Mouse (Mus musculus): Measurements from ENCODE around the gene Sap18. TPM values are rescaled to one million over a fixed set of nuclear protein-coding genes. Genes with fewer than 3 reads are reported as not detected.
"Not testable (repeated sequence)": the region's sequence is repeated elsewhere in the genome, so short reads cannot be mapped to it uniquely, and the experiment has no call there.

The Sap18 gene
- total and polyA plus RNA-seq, 3 experiments: 50.1 to 373 (median 128) TPM

- ATAC-seq (ENCODE audit: extremely low read depth, insufficient number of reproducible peaks, low FRiP score, poor library complexity, severe bottlenecking) (no peak), DNase-seq (ENCODE audit: low spot score) (no peak)
- no peaks in the 10 kb centered on the region for H3K4me1 ChIP-seq (ENCODE audit: insufficient read depth, low read depth, low read length)
- no peaks in the 10 kb centered on the region for H3K9me3 ChIP-seq (replicated peaks)
- no peak overlapping the region for H3K4me3 ChIP-seq (ENCODE audit: low read depth, low read length)
- H3K27me3 ChIP-seq (ENCODE audit: insufficient read depth, low read length): no peaks in the 10 kb centered on the region
- H3K36me3 ChIP-seq (replicated peaks): peaks cover 50% of the 10 kb centered on the region
- TF ChIP-seq TAL1 (conservative IDR thresholded peaks at IDR 0.05; ENCODE audit: low read depth, low read length): no peak
- TF ChIP-seq CTCF (IDR thresholded peaks at IDR 0.05; ENCODE audit: low read depth, low read length): no peak
- TF ChIP-seq POLR2AphosphoS5 (IDR thresholded peaks at IDR 0.05; ENCODE audit: insufficient replicate concordance, low read depth, low read length): no peak
- no peak for TF ChIP-seq GATA2 (IDR thresholded peaks at IDR 0.05; ENCODE audit: borderline replicate concordance, low read depth, low read length)
- TF ChIP-seq GATA1 (IDR thresholded peaks at IDR 0.05; ENCODE audit: borderline replicate concordance, low read length): no peak
Measured at GRCm38 (mm10) chr14:57844535-57844934, 46.6 kb downstream of the Sap18 start.

GRCm38 (mm10) chr14:57848061-57848460 lies 50.1 kb downstream of the Sap18 start:
- not testable (repeated sequence) for ATAC-seq (ENCODE audit: extremely low read depth, insufficient number of reproducible peaks, low FRiP score, poor library complexity, severe bottlenecking); H3K4me1 ChIP-seq (ENCODE audit: insufficient read depth, low read depth, low read length); H3K27me3 ChIP-seq (ENCODE audit: insufficient read depth, low read length); DNase-seq (ENCODE audit: low spot score); H3K4me3 ChIP-seq (ENCODE audit: low read depth, low read length); H3K9me3 ChIP-seq (replicated peaks)
- peaks cover 43% of the 10 kb centered on the region for H3K36me3 ChIP-seq (replicated peaks)

- H3K36me3 ChIP-seq (replicated peaks): peaks cover 45% of the 10 kb centered on the region
- ATAC-seq (ENCODE audit: extremely low read depth, insufficient number of reproducible peaks, low FRiP score, poor library complexity, severe bottlenecking): no peak
Measured at GRCm38 (mm10) chr14:57848646-57849045, 50.7 kb downstream of the Sap18 start.

DNA sequence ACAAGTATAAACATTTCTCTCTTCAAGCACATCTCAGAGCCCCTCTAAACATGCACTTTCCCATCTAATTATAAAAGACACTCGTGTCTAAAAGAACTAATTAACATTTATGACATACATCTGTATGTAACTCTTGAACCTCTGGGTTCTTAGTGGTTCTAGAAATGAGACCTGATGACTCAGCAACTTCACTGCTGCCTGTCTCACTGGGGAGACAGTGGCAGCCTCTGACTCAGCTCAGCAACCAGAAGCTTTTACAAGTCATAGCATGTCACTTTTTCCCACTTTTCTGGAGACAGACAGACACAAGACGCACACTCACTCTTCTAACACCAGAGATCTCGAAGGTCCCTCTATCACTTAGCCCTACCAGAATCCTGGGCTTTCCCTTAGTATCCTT lies 52.4 kb downstream of the Sap18 start:
- peaks cover 6% of the 10 kb centered on the region for H3K4me1 ChIP-seq (ENCODE audit: insufficient read depth, low read depth, low read length)
- TF ChIP-seq POLR2AphosphoS5 (IDR thresholded peaks at IDR 0.05; ENCODE audit: insufficient replicate concordance, low read depth, low read length): no peak
- no peak for TF ChIP-seq GATA2 (IDR thresholded peaks at IDR 0.05; ENCODE audit: borderline replicate concordance, low read depth, low read length)
- no peak for TF ChIP-seq TAL1 (conservative IDR thresholded peaks at IDR 0.05; ENCODE audit: low read depth, low read length)
- no peak for TF ChIP-seq CTCF (IDR thresholded peaks at IDR 0.05; ENCODE audit: low read depth, low read length)
- no peak for TF ChIP-seq GATA1 (IDR thresholded peaks at IDR 0.05; ENCODE audit: borderline replicate concordance, low read length)
- no peak overlapping the region for H3K4me3 ChIP-seq (ENCODE audit: low read depth, low read length)
- no peaks in the 10 kb centered on the region for H3K27me3 ChIP-seq (ENCODE audit: insufficient read depth, low read length)
- H3K9me3 ChIP-seq (replicated peaks): no peaks in the 10 kb centered on the region
- peak; percentile 19 for DNase-seq (ENCODE audit: low spot score)
- H3K36me3 ChIP-seq (replicated peaks): peaks cover 36% of the 10 kb centered on the region
- ATAC-seq (ENCODE audit: extremely low read depth, insufficient number of reproducible peaks, low FRiP score, poor library complexity, severe bottlenecking): peak; percentile 68

More at GRCm38 (mm10) chr14:57848646-57849045, 50.7 kb downstream of the Sap18 start:
- Histone ChIP-seq H3K4me3 (ENCODE audit: low read depth, low read length) (no peak overlapping the region), H3K9me3 (replicated peaks) (no peaks in the 10 kb centered on the region), H3K27me3 (ENCODE audit: insufficient read depth, low read length) (no peaks in the 10 kb centered on the region), H3K4me1 (ENCODE audit: insufficient read depth, low read depth, low read length) (peaks cover 6% of the 10 kb centered on the region)
- DNase-seq (ENCODE audit: low spot score): no peak
- no peak for TF ChIP-seq GATA1 (IDR thresholded peaks at IDR 0.05; ENCODE audit: borderline replicate concordance, low read length)
- TF ChIP-seq CTCF (IDR thresholded peaks at IDR 0.05; ENCODE audit: low read depth, low read length): no peak
- no peak for TF ChIP-seq TAL1 (conservative IDR thresholded peaks at IDR 0.05; ENCODE audit: low read depth, low read length)
- TF ChIP-seq POLR2AphosphoS5 (IDR thresholded peaks at IDR 0.05; ENCODE audit: insufficient replicate concordance, low read depth, low read length): no peak
- TF ChIP-seq GATA2 (IDR thresholded peaks at IDR 0.05; ENCODE audit: borderline replicate concordance, low read depth, low read length): no peak

GRCm38 (mm10) chr14:57852961-57853360 lies 55.0 kb downstream of the Sap18 start:
- Histone ChIP-seq H3K9me3 (replicated peaks) (no peaks in the 10 kb centered on the region), H3K4me3 (ENCODE audit: low read depth, low read length) (no peak overlapping the region), H3K36me3 (replicated peaks) (peaks cover 35% of the 10 kb centered on the region), H3K4me1 (ENCODE audit: insufficient read depth, low read depth, low read length) (peaks cover 6% of the 10 kb centered on the region), H3K27me3 (ENCODE audit: insufficient read depth, low read length) (no peaks in the 10 kb centered on the region)
- DNase-seq (ENCODE audit: low spot score) (no peak), ATAC-seq (ENCODE audit: extremely low read depth, insufficient number of reproducible peaks, low FRiP score, poor library complexity, severe bottlenecking) (no peak)
- TF ChIP-seq CTCF (IDR thresholded peaks at IDR 0.05; ENCODE audit: low read depth, low read length) (no peak), POLR2AphosphoS5 (IDR thresholded peaks at IDR 0.05; ENCODE audit: insufficient replicate concordance, low read depth, low read length) (no peak)

DNA sequence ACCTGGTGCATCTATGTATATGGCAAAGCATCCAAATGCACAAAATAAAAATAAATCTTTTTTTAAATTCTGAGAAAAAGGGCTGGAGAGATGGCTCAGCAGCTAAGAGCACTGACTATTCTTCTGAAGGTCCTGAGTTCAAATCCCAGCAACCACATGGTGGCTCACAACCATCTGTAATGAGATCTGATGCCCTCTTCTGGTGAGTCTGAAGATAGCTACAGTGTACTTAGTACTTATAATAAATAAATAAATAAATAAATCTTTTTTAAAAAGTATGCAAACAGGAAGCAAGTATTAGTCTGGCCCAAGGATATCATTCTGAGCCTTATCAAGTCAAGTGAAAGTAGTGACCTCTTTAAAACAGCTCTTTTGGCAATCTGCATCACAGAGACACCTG lies 58.1 kb downstream of the Sap18 start:
- H3K9me3 ChIP-seq (replicated peaks); H3K4me3 ChIP-seq (ENCODE audit: low read depth, low read length); DNase-seq (ENCODE audit: low spot score); H3K27me3 ChIP-seq (ENCODE audit: insufficient read depth, low read length); H3K4me1 ChIP-seq (ENCODE audit: insufficient read depth, low read depth, low read length); ATAC-seq (ENCODE audit: extremely low read depth, insufficient number of reproducible peaks, low FRiP score, poor library complexity, severe bottlenecking): not testable (repeated sequence)
- H3K36me3 ChIP-seq (replicated peaks): peaks cover 35% of the 10 kb centered on the region

Other genes with a start within 250 kb of the Sap18 start
- 14.4 and 19.1 TPM in 2 replicates for gene Eef1akmt1, start 226.6 kb upstream of the Sap18 start, total RNA-seq (2014; fragmentation: Nextera tagmentation)
- gene Eef1akmt1, start 226.6 kb upstream of the Sap18 start, total RNA-seq (2017): 36.4 and 39.7 TPM in 2 replicates
- 1.1 and 1.4 TPM in 2 replicates for gene Eef1akmt1, start 226.6 kb upstream of the Sap18 start, polyA plus RNA-seq (2012)
- 81.6 and 98.1 TPM in 2 replicates for gene Xpo4, start 132.8 kb upstream of the Sap18 start, total RNA-seq (2014; fragmentation: Nextera tagmentation)
- 35.8 and 45.0 TPM in 2 replicates for gene Xpo4, start 132.8 kb upstream of the Sap18 start, total RNA-seq (2017)
- gene Xpo4, start 132.8 kb upstream of the Sap18 start, polyA plus RNA-seq (2012): 4.8 and 16.3 TPM in 2 replicates
- not detected in 2 replicates for gene Gm49361, start 52.1 kb upstream of the Sap18 start, total RNA-seq (2014; fragmentation: Nextera tagmentation)
- gene Gm49361, start 52.1 kb upstream of the Sap18 start, total RNA-seq (2017): not detected in 2 replicates
- not detected in 2 replicates for gene Gm49361, start 52.1 kb upstream of the Sap18 start, polyA plus RNA-seq (2012)
- gene Lats2, start 39.8 kb upstream of the Sap18 start, total RNA-seq (2014; fragmentation: Nextera tagmentation): 6.5 and 22.7 TPM in 2 replicates
- 5.8 and 5.9 TPM in 2 replicates for gene Lats2, start 39.8 kb upstream of the Sap18 start, total RNA-seq (2017)
- gene Lats2, start 39.8 kb upstream of the Sap18 start, polyA plus RNA-seq (2012): 3.5 and 4.2 TPM in 2 replicates
- gene Ska3, start 28.0 kb downstream of the Sap18 start, total RNA-seq (2014; fragmentation: Nextera tagmentation): 49.3 and 50.3 TPM in 2 replicates
- 38.5 and 47.4 TPM in 2 replicates for gene Ska3, start 28.0 kb downstream of the Sap18 start, total RNA-seq (2017)
- gene Ska3, start 28.0 kb downstream of the Sap18 start, polyA plus RNA-seq (2012): 5.3 and 6.9 TPM in 2 replicates
- gene Mrpl57, start 28.1 kb downstream of the Sap18 start, total RNA-seq (2014; fragmentation: Nextera tagmentation): 91.3 and 125 TPM in 2 replicates
- gene Mrpl57, start 28.1 kb downstream of the Sap18 start, total RNA-seq (2017): 87.8 and 125 TPM in 2 replicates
- gene Mrpl57, start 28.1 kb downstream of the Sap18 start, polyA plus RNA-seq (2012): 282 and 363 TPM in 2 replicates
- gene Zdhhc20, start 92.1 kb downstream of the Sap18 start, total RNA-seq (2014; fragmentation: Nextera tagmentation): 20.5 and 21.2 TPM in 2 replicates
- gene Zdhhc20, start 92.1 kb downstream of the Sap18 start, total RNA-seq (2017): 13.3 and 19.7 TPM in 2 replicates
- 0.46 and 1.0 TPM in 2 replicates for gene Zdhhc20, start 92.1 kb downstream of the Sap18 start, polyA plus RNA-seq (2012)
- 15.6 and 23.0 TPM in 2 replicates for gene Micu2, start 201.1 kb downstream of the Sap18 start, total RNA-seq (2014; fragmentation: Nextera tagmentation)
- gene Micu2, start 201.1 kb downstream of the Sap18 start, total RNA-seq (2017): 40.5 and 46.9 TPM in 2 replicates
- gene Micu2, start 201.1 kb downstream of the Sap18 start, polyA plus RNA-seq (2012): 24.9 and 28.4 TPM in 2 replicates